Mouse (Mus musculus): Measurements from ENCODE around the gene Ndp.

GRCm38 (mm10) chrX:16836488-16837082 lies 75.0 kb downstream of the Ndp start:
- TF ChIP-seq GATA1 (IDR thresholded peaks at IDR 0.05; ENCODE audit: borderline replicate concordance, low read length) (no peak), FLI1 (IDR thresholded peaks at IDR 0.05; ENCODE audit: low read length) (no peak)

All from megakaryocyte, embryonic 14.5 days (primary cell).